Mouse (Mus musculus) ES-Bruce4 (cell line): ENCODE results near the gene Agpat1. TPM values are rescaled to one million over a fixed set of nuclear protein-coding genes. Genes with fewer than 3 reads are reported as not detected.

Source experiments
- H3K27ac ChIP-seq: 2 replicates; pipeline ENCODE4 v1.5.1; 2012; ENCODE audit warnings: low read length, inconsistent platforms; ENCODE audit not compliant: insufficient read depth
- H3K27me3 ChIP-seq: 2 replicates; pipeline ENCODE4 v1.6.1; 2012; ENCODE audit warnings: mild to moderate bottlenecking, low read length, inconsistent platforms; ENCODE audit not compliant: control insufficient read depth, poor library complexity, insufficient read depth, severe bottlenecking
- H3K36me3 ChIP-seq: 2 replicates; pipeline ENCODE4 v1.6.1; 2012; ENCODE audit warnings: inconsistent platforms, mild to moderate bottlenecking, low read length, moderate library complexity; ENCODE audit not compliant: control insufficient read depth, poor library complexity, insufficient read depth, severe bottlenecking
- H3K4me1 ChIP-seq: one replicate; pipeline ENCODE4 v1.8.1; 2011; ENCODE audit warnings: low read length; ENCODE audit not compliant: control insufficient read depth, insufficient read depth
- H3K4me3 ChIP-seq: 2 replicates; pipeline ENCODE4 v1.5.1; 2011; ENCODE audit warnings: low read depth, mild to moderate bottlenecking, low read length
- H3K9ac ChIP-seq: 2 replicates; pipeline ENCODE4 v1.6.1; 2012; ENCODE audit warnings: low read depth, mild to moderate bottlenecking, inconsistent platforms; ENCODE audit not compliant: poor library complexity, severe bottlenecking
- H3K9me3 ChIP-seq: replicated peaks from 2 replicates; pipeline ENCODE4 v1.6.1; 2012; ENCODE audit warnings: mild to moderate bottlenecking, low read length, inconsistent platforms; ENCODE audit not compliant: control insufficient read depth, poor library complexity, insufficient read depth, severe bottlenecking
- CTCF ChIP-seq: IDR thresholded peaks from one replicate; pipeline ENCODE4 v1.8.1; 2011; ENCODE audit warnings: low read depth, low read length
- EP300 ChIP-seq: IDR thresholded peaks from 2 replicates; pipeline ENCODE4 v1.6.1; 2011; ENCODE audit warnings: low read depth, low read length; ENCODE audit not compliant: insufficient read depth
- POLR2A ChIP-seq: IDR thresholded peaks from one replicate; pipeline ENCODE4 v1.8.1; 2011; ENCODE audit warnings: low read length; ENCODE audit not compliant: insufficient read depth
- polyA plus RNA-seq: library from polyadenylated mRNA; stranded (reverse); fragments of >200 nt; gene quantifications from 2 replicates; pipeline ENCODE4 v1.2.4, GENCODE M21; 2011; ENCODE audit warnings: low read depth; ENCODE audit not compliant: missing spikeins, insufficient read depth, insufficient read length

The Agpat1 gene
- polyA plus RNA-seq, 1 experiment = 66.8 TPM

DNA sequence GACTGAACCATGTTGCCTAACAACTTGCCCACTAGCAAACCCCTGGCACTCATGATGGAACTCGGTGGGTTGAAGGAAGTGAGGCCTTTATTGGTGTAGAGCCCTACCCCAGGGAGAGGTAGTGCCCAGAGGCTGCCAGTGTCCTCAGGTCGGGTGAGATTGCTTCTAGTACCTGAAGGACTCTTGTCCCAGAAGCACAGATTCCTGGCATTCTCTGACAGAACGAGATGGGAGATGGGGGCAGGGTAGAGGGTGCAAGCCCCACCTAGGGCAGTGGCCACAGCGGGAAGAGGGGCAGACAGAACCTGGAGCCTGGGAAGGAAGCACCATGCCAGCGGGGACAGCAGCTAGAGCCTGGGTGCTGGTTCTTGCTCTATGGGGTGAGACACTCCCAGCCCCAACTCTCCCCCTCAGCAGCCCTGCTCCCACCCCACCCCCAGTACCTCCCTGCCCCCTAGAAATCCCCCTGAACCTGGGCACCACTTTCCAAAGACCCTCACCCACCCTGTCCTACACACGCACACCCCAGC, 6.4 kb upstream of the Agpat1 start, which contains the start of gene Ager:
TSS of gene Ager (plus strand) at position 297 of the 530 bp plus-strand sequence.
- no peaks in the 10 kb centered on the region for H3K4me1 ChIP-seq
- 0 out of 2 replicates have a peak, but pooled peaks cover 9% of the 10 kb centered on the region for H3K36me3 ChIP-seq
- no peak within 1 kb of the TSS for H3K4me3 ChIP-seq
- no peak within 1 kb of the TSS for H3K27ac ChIP-seq
- TF ChIP-seq CTCF (no peak), EP300 (no peak), POLR2A (no peak)
- no peak within 1 kb of the TSS for H3K9ac ChIP-seq
- H3K27me3 ChIP-seq = no peaks in the 10 kb centered on the region
- no peaks in the 10 kb centered on the region for H3K9me3 ChIP-seq

DNA sequence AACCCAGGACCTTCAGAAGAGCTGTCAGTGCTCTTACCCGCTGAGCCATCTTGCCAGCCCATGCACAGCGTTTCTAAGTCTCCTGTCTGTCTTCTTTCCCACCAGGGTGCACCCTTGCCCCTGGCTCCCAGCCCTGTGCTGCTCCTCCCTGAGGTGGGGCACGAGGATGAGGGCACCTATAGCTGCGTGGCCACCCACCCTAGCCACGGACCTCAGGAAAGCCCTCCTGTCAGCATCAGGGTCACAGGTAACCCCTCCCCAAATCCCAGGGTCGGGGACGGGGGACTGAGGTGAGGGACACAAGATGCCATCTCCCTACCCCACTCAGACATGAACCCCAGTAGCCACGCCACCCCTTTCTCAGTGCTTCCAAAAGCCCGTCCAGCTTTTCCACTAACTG, 4.2 kb upstream of the Agpat1 start:
- Histone ChIP-seq H3K27me3 (no peaks in the 10 kb centered on the region), H3K4me3 (no peak overlapping the region), H3K9ac (no peak overlapping the region), H3K4me1 (no peaks in the 10 kb centered on the region), H3K9me3 (no peaks in the 10 kb centered on the region), H3K36me3 (0 out of 2 replicates have a peak, but pooled peaks cover 4% of the 10 kb centered on the region), H3K27ac (no peak overlapping the region)
- TF ChIP-seq EP300 (no peak), POLR2A (no peak), CTCF (no peak)

DNA sequence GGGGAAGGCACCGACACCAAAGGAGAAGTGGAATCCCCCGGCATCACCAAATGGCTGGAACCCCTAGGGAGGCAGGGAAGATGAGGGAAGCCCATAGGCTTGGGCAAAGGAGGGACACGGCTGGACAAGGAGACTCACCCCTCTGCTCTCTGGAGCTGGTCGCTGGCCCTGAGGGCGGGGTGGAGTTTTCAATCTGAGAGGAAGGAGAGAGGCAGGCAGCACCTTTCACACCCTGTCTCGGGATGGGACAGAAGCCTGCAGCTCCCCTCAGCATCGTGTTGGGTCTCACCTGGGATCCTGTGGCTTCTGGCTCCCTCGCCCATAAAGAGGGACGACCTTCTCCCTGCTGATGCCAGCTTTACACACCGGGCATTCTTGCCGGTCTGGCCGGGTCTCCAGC, 2.3 kb upstream of the Agpat1 start:
- no peak overlapping the region for H3K4me3 ChIP-seq
- H3K4me1 ChIP-seq = peaks cover 3% of the 10 kb centered on the region

DNA sequence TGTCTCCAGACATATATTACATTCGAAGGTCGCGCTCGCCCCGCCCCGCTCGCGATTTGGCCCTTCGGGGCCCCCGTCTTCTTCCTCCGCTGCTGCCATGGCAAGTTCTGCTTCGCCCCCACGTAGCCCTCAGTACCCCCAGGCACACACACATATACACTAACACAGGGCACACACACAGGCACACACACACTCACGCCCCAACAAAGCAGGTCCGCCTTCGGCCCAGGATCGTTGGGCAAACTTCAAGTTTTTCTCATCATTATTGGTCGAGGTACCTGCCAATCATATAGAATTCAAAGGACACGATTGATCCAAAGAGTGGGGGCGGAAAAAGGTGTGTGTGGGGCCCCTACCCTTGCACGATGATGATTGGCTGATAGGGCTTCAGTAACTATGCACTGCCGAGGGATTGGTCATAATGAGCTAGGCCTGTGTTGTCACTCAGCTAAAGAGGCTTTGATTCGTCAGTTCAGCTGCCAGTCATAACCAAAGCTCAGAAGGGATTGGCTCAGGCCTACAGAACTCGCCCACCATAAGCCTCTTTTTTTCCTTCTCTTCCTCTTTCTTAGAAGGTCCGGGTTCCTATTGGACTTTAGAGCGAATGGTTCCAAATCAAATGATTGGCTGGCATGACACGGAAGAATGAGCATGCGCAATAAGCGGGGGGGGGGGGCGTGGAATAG, 544 bp upstream of the Agpat1 start, which contains the start of gene Rnf5:
TSS of gene Rnf5 (minus strand) at position 316 of the 686 bp plus-strand sequence.
- TF ChIP-seq POLR2A = no peak
- no peak for TF ChIP-seq CTCF
- TF ChIP-seq EP300 = no peak
- H3K4me3 ChIP-seq = peak within 1 kb of the TSS; percentile 99
- no peaks in the 10 kb centered on the region for H3K27me3 ChIP-seq
- 0 out of 2 replicates have a peak, but pooled peaks cover 4% of the 10 kb centered on the region for H3K36me3 ChIP-seq
- H3K4me1 ChIP-seq = peaks cover 3% of the 10 kb centered on the region
- no peaks in the 10 kb centered on the region for H3K9me3 ChIP-seq
- peak within 1 kb of the TSS; percentile 81 for H3K9ac ChIP-seq
- H3K27ac ChIP-seq = peak within 1 kb of the TSS; percentile 12

More for the DNA sequence above, 2.3 kb upstream of the Agpat1 start:
- H3K36me3 ChIP-seq = 0 out of 2 replicates have a peak, but pooled peaks cover 4% of the 10 kb centered on the region
- TF ChIP-seq POLR2A (no peak), EP300 (no peak), CTCF (no peak)
- no peaks in the 10 kb centered on the region for H3K9me3 ChIP-seq
- no peak overlapping the region for H3K9ac ChIP-seq
- no peaks in the 10 kb centered on the region for H3K27me3 ChIP-seq
- no peak overlapping the region for H3K27ac ChIP-seq

DNA sequence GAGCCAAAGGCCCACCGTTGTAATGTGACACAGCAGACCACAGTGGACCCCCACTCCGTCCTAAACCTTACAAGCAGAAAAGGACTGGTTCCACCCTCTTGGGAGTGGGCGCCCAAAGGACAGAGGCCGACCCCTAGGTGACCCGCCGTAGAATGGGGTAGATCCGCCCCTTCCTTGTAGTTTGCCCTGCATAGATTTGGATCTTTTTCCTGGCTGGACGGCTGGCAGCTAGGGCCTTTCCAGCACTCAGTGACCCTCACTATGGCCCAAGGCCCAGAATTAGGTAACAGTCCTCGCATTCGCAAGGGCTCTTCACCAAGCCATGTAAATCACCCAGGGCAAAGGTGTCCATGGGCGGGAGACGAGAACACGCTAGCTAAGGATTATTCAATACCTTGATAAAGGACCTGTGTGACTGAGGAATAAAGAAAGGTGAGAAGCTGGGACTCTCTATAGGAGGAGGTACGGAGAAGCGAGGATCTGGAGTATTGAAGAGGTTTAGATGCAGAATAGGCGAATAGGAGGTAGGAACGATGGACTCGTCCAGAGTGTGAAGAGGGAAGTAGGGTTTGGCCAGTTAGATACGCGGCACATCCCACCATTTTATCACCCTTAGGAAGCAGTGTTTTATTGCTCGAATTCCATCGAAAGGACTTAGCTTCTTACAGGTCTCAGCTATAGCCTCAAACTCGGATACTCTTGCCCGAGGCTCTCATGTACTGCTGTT, 612 bp downstream of the Agpat1 start:
- Histone ChIP-seq H3K9me3 (no peaks in the 10 kb centered on the region), H3K9ac (peak overlapping the region; percentile 81), H3K27ac (peak overlapping the region; percentile 12), H3K36me3 (0 out of 2 replicates have a peak, but pooled peaks cover 4% of the 10 kb centered on the region), H3K4me1 (peaks cover 3% of the 10 kb centered on the region), H3K27me3 (no peaks in the 10 kb centered on the region), H3K4me3 (peak overlapping the region; percentile 97)
- TF ChIP-seq POLR2A = peak; percentile 1
- no peak for TF ChIP-seq EP300

DNA sequence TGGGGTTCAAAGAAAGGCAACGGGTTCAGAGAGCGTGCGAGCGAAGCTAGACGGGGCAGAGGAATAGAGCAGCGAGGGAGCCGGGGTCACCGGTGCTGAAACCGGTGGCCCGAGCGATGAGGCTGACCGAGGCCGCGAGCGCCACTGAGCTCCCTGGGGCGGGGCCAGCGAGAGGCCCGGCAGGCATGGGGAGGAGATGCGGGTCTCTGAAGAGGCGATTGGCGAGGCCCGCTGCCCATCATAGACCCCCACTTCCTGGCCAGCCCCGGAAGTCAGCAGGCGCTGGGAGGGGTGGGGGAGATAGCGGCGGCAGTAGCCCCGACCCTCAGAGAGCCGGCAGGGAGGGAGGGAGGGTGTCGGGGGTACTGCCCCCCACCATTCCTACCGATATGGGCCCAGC, 1.5 kb downstream of the Agpat1 start:
- Histone ChIP-seq H3K27ac (peak overlapping the region; percentile 12), H3K27me3 (no peaks in the 10 kb centered on the region), H3K4me1 (peaks cover 3% of the 10 kb centered on the region), H3K4me3 (peak overlapping the region; percentile 97), H3K9me3 (no peaks in the 10 kb centered on the region), H3K9ac (peak overlapping the region; percentile 81), H3K36me3 (0 out of 2 replicates have a peak, but pooled peaks cover under 1% of the 10 kb centered on the region)
- TF ChIP-seq POLR2A (peak; percentile 92), EP300 (no peak), CTCF (no peak)
